Mouse (Mus musculus) kidney, adult 10 weeks (tissue): ENCODE measurements around the gene Slc46a2. TPM values are rescaled to one million over a fixed set of nuclear protein-coding genes. Genes with fewer than 3 reads are reported as not detected.

Experiments
- polyA plus RNA-seq: library from polyadenylated mRNA; stranded (reverse); fragments of 350-450 nt; fragmentation: Illumina TruSeq; extraction: RNeasy Lipid Tissue Mini Kit (QIAGEN cat#74804); gene quantifications from one replicate; pipeline ENCODE4 v1.2.3, GENCODE M21; 2014; ENCODE audit warnings: low read depth, low replicate concordance

Slc46a2 gene
- not detected for polyA plus RNA-seq

GRCm38 (mm10) chr4:59914608-59915403 is at the start of gene Slc46a2:
Slc46a2 (minus strand) TSS chr4:59915056.

GRCm38 (mm10) chr4:59963405-59964344 is 48.8 kb upstream of the Slc46a2 start, which contains the start of gene Mup6:
Mup6 (plus strand) TSS chr4:59964294.

DNA sequence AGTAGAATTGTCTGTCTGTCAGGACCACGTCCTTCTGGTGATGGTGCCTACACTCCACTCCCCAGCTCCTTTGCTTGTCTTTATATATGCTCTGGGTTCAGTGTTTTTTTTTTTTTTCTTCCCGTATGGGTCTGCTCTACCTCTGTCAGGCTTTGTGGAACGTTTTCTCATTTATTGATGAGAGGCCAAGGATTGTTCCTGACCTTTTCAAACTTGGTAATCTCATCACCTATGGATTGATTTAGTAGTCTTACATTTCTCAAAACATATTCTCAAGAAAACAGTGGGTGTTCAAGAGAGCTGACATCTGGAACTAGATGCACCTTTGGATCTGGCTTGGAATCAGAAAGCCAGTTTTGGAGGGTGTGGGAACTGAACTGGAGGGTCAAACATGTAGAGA is 45.8 kb upstream of the Slc46a2 start, which contains the start of gene Mup4:
Mup4 (minus strand) TSS at position 101 of the 400 bp plus-strand sequence.

Other genes starting within 250 kb of the Slc46a2 start
- gene Inip, start 113.5 kb downstream of the Slc46a2 start, polyA plus RNA-seq, result 20.5 TPM
- 8.9 TPM for gene Snx30, start 109.2 kb downstream of the Slc46a2 start, polyA plus RNA-seq
- not detected for gene Mup4, start 45.7 kb upstream of the Slc46a2 start, polyA plus RNA-seq
- gene Mup6, start 49.2 kb upstream of the Slc46a2 start, polyA plus RNA-seq, result not detected
- gene Mup7, start 155.4 kb upstream of the Slc46a2 start, polyA plus RNA-seq, result not detected
- gene Mup2, start 239.2 kb upstream of the Slc46a2 start, polyA plus RNA-seq, result not detected